Mouse (Mus musculus) left cerebral cortex, postnatal 14 days (tissue): ENCODE data around the gene Trim16. TPM values are rescaled to one million over a fixed set of nuclear protein-coding genes. Genes with fewer than 3 reads are reported as not detected.

ENCODE experiments used
- DNase-seq, 2 experiments: peaks; one replicate each; pipeline ENCODE4 v3.0.0; 2021 to 2022; ENCODE audit warnings: low spot score in 2 of 2, mixed read lengths in 1 of 2
- intact Hi-C: fragments of 180-260 bp; cut with DNase I; formaldehyde crosslinking; loops from one replicate; pipeline ENCODE4 v1.15.1; 2025
- total RNA-seq, 2 experiments: library from RNA; stranded (reverse); gene quantifications; 2 replicates each; pipeline ENCODE4 v1.2.3; 2021

The Trim16 gene
- total RNA-seq, 2 experiments from 2014 or later = 3.5 to 4.6 TPM

- intact Hi-C loops = no loop called here
- no peak for DNase-seq
Measured at GRCm38 (mm10) chr11:62878728-62879127, 58.7 kb downstream of the Trim16 start.

GRCm38 (mm10) chr11:62879220-62880048 is 59.4 kb downstream of the Trim16 start, which contains the start of gene Tvp23b:
Gene Tvp23b (plus strand): TSS chr11:62879455.
- peak; percentile 98 to 99 for DNase-seq
- intact Hi-C loops = no loop called here

GRCm38 (mm10) chr11:62883407-62883806 is 63.4 kb downstream of the Trim16 start:
- intact Hi-C loops = no loop called here
- no peak for DNase-seq

GRCm38 (mm10) chr11:62885323-62885722 is 65.3 kb downstream of the Trim16 start:
- no peak for DNase-seq

GRCm38 (mm10) chr11:62890796-62891195 is 70.8 kb downstream of the Trim16 start:
- intact Hi-C loops = no loop called here
- DNase-seq = no peak

More at GRCm38 (mm10) chr11:62885323-62885722, 65.3 kb downstream of the Trim16 start:
- intact Hi-C loops = no loop called here

- DNase-seq = no peak
- intact Hi-C loops = no loop called here
Measured at GRCm38 (mm10) chr11:62891763-62892162, 71.7 kb downstream of the Trim16 start.

Other genes starting within 250 kb of the Trim16 start
- 10 to 100 TPM; 21.9 to 22.2 TPM for gene Trpv2, start 245.7 kb upstream of the Trim16 start, total RNA-seq
- 10 to 100 TPM; 16.4 to 16.8 TPM for gene Lrrc75a, start 171.7 kb upstream of the Trim16 start, total RNA-seq
- 10 to 100 TPM; 23.4 to 24.2 TPM for gene Mmgt2, start 171.6 kb upstream of the Trim16 start, total RNA-seq
- gene Zfp287, start 88.3 kb upstream of the Trim16 start, total RNA-seq = 10 to 100 TPM; 15.8 to 16.7 TPM
- not detected for gene Gm10428, start 67.1 kb upstream of the Trim16 start, total RNA-seq
- 10 to 100 TPM; 20.6 to 23.0 TPM for gene Zfp286, start 30.8 kb upstream of the Trim16 start, total RNA-seq
- under 1 TPM; 0.53 to 0.64 TPM for gene Fbxw10, start 26.8 kb downstream of the Trim16 start, total RNA-seq
- 10 to 100 TPM; 23.8 to 23.9 TPM for gene Tvp23b, start 59.2 kb downstream of the Trim16 start, total RNA-seq
- not detected for gene Cdrt4, start 131.0 kb downstream of the Trim16 start, total RNA-seq
- gene Tekt3, start 241.4 kb downstream of the Trim16 start, total RNA-seq = not detected